Mouse (Mus musculus): ENCODE results near the gene Rsph9. TPM values are rescaled to one million over a fixed set of nuclear protein-coding genes. Genes with fewer than 3 reads are reported as not detected.

The Rsph9 gene
- polyA plus RNA-seq, 1 experiment from 2014 or later = 18.8 TPM

DNA sequence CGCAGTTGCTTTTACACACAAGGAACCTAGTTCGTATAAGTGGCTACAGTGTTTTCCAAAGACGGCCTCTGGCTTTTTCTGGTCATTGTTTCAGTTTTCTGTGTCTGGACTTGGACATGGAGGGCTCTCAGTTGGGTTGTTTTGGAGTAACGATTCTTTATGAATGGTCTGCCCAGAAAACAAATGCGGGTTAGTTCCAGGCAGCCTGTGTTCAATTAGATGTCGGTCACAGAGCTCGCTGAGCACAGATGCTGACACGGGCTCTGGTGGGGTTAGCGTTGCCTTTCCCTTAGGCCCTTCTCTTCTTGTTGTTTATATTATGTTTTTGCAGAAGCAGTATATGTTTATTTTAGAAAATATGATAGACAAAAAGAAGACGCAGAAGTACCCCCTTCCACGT is 27.9 kb downstream of the Rsph9 start:
- H3K27ac ChIP-seq = no peak overlapping the region
- no peak overlapping the region for H3K4me3 ChIP-seq (replicated peaks; ENCODE audit: low read depth, low read length)
- no peak for ATAC-seq (replicated peaks; ENCODE audit: low FRiP score, low read depth)
- peaks cover 12% of the 10 kb centered on the region for H3K4me1 ChIP-seq (replicated peaks; ENCODE audit: insufficient read depth, low read length)
- H3K27me3 ChIP-seq (ENCODE audit: insufficient read depth, low read length) = no peaks in the 10 kb centered on the region
- no peak overlapping the region for H3K9ac ChIP-seq (ENCODE audit: low read depth, low read length)
- no peak for TF ChIP-seq CTCF (IDR thresholded peaks at IDR 0.05; ENCODE audit: low read depth)
- H3K4me2 ChIP-seq (ENCODE audit: low read length) = no peak overlapping the region
- no peaks in the 10 kb centered on the region for H3K9me3 ChIP-seq (replicated peaks; ENCODE audit: low read length)
- WGBS = 79% methylated on average over 11 of the region's 11 CpGs
- no peak for DNase-seq (ENCODE audit: low spot score)
- peaks cover 31% of the 10 kb centered on the region for H3K36me3 ChIP-seq (ENCODE audit: insufficient read depth, low read length)

GRCm38 (mm10) chr17:46115489-46115888 is 28.5 kb downstream of the Rsph9 start:
- H3K27me3 ChIP-seq (ENCODE audit: insufficient read depth, low read length) = no peaks in the 10 kb centered on the region

GRCm38 (mm10) chr17:46110402-46111289 is 33.4 kb downstream of the Rsph9 start, which contains the start of gene Mrps18a:
TSS of gene Mrps18a (plus strand) at chr17:46110986.
- peak; percentile 95 for DNase-seq (ENCODE audit: low spot score)
- no peak for TF ChIP-seq CTCF (IDR thresholded peaks at IDR 0.05; ENCODE audit: low read depth)
- H3K36me3 ChIP-seq (ENCODE audit: insufficient read depth, low read length) = no peaks in the 10 kb centered on the region
- WGBS = 6% methylated on average over 36 of the region's 38 CpGs
- H3K4me1 ChIP-seq (replicated peaks; ENCODE audit: insufficient read depth, low read length) = peaks cover 9% of the 10 kb centered on the region
- H3K4me2 ChIP-seq (ENCODE audit: low read length) = peak within 1 kb of the TSS; percentile 91
- H3K27me3 ChIP-seq (ENCODE audit: insufficient read depth, low read length) = no peaks in the 10 kb centered on the region
- H3K9me3 ChIP-seq (replicated peaks; ENCODE audit: low read length) = no peaks in the 10 kb centered on the region
- peak within 1 kb of the TSS; percentile 51; the same call in 1 of the 2 replicates for H3K27ac ChIP-seq
- peak; percentile 91 for ATAC-seq (replicated peaks; ENCODE audit: low FRiP score, low read depth)
- peak within 1 kb of the TSS; percentile 81 for H3K9ac ChIP-seq (ENCODE audit: low read depth, low read length)
- peak within 1 kb of the TSS; percentile 70 for H3K4me3 ChIP-seq (replicated peaks; ENCODE audit: low read depth, low read length)

More at GRCm38 (mm10) chr17:46115489-46115888, 28.5 kb downstream of the Rsph9 start:
- no peak for ATAC-seq (replicated peaks; ENCODE audit: low FRiP score, low read depth)
- Histone ChIP-seq H3K4me1 (replicated peaks; ENCODE audit: insufficient read depth, low read length) (peaks cover 12% of the 10 kb centered on the region), H3K9ac (ENCODE audit: low read depth, low read length) (no peak overlapping the region), H3K27ac (no peak overlapping the region), H3K9me3 (replicated peaks; ENCODE audit: low read length) (no peaks in the 10 kb centered on the region), H3K4me3 (replicated peaks; ENCODE audit: low read depth, low read length) (no peak overlapping the region), H3K36me3 (ENCODE audit: insufficient read depth, low read length) (peaks cover 30% of the 10 kb centered on the region), H3K4me2 (ENCODE audit: low read length) (no peak overlapping the region)
- DNase-seq (ENCODE audit: low spot score) = no peak
- 56% methylated on average over 2 of the region's 2 CpGs for WGBS
- no peak for TF ChIP-seq CTCF (IDR thresholded peaks at IDR 0.05; ENCODE audit: low read depth)

DNA sequence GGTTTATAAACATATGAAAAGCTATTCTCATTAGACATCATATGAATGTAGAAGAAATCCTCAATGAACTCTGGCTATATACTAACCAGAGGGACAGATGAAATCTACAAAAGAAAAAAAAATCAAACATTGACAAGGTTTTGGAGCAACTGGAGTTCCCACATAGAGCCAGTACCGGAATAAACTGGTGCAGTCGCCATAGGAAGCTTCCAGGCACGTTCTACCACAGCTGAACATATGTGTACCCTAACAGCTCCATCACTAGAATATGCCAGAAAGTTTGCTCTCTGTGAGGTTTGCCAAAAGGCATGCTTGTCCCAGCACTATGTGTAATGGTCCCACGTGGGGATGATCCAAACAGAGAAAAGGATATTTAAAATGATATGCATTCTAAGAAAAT is 35.7 kb downstream of the Rsph9 start:
- Histone ChIP-seq H3K36me3 (ENCODE audit: insufficient read depth, low read length) (no peaks in the 10 kb centered on the region), H3K9me3 (replicated peaks; ENCODE audit: low read length) (no peaks in the 10 kb centered on the region), H3K27ac (no peak overlapping the region), H3K4me1 (replicated peaks; ENCODE audit: insufficient read depth, low read length) (peaks cover 16% of the 10 kb centered on the region), H3K4me2 (ENCODE audit: low read length) (no peak overlapping the region), H3K9ac (ENCODE audit: low read depth, low read length) (no peak overlapping the region), H3K27me3 (ENCODE audit: insufficient read depth, low read length) (no peaks in the 10 kb centered on the region), H3K4me3 (replicated peaks; ENCODE audit: low read depth, low read length) (no peak overlapping the region)
- 77% methylated on average over 4 of the region's 4 CpGs for WGBS
- no peak for TF ChIP-seq CTCF (IDR thresholded peaks at IDR 0.05; ENCODE audit: low read depth)
- no peak for ATAC-seq (replicated peaks; ENCODE audit: low FRiP score, low read depth)
- no peak for DNase-seq (ENCODE audit: low spot score)

DNA sequence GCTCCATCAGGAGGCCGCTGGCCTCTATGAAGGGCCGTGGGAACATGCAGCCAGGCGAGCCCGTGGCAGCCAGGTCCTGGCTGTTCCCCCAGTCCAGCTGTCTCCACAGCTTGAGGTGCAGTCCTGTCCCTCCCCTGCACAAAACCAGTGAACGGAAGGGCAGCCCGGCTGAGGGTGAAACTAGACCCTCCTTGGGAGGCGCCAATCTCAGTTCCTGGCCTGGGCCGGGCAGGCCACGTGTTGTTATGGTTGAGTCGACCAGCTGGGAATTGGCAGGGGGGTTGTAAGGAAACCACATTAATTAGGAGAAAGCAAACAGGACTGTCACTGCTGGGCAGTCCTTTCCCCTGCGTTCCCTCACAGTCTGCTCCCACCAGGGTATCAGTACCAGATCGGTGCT is 39.5 kb downstream of the Rsph9 start:
- peak; percentile 93 for DNase-seq (ENCODE audit: low spot score)
- H3K9me3 ChIP-seq (replicated peaks; ENCODE audit: low read length) = no peaks in the 10 kb centered on the region
- TF ChIP-seq CTCF (IDR thresholded peaks at IDR 0.05; ENCODE audit: low read depth) = peak; percentile 17; the same call in 1 of the 2 replicates
- H3K27ac ChIP-seq = peak overlapping the region; percentile 47
- H3K36me3 ChIP-seq (ENCODE audit: insufficient read depth, low read length) = no peaks in the 10 kb centered on the region
- H3K4me3 ChIP-seq (replicated peaks; ENCODE audit: low read depth, low read length) = no peak overlapping the region
- no peak overlapping the region for H3K9ac ChIP-seq (ENCODE audit: low read depth, low read length)
- 0 out of 2 replicates have a peak overlapping the region, but pooled peaks have one; percentile 10 for H3K4me2 ChIP-seq (ENCODE audit: low read length)
- H3K4me1 ChIP-seq (replicated peaks; ENCODE audit: insufficient read depth, low read length) = peaks cover 8% of the 10 kb centered on the region; the same call in 1 of the 2 replicates
- H3K27me3 ChIP-seq (ENCODE audit: insufficient read depth, low read length) = no peaks in the 10 kb centered on the region
- ATAC-seq (replicated peaks; ENCODE audit: low FRiP score, low read depth) = peak; percentile 95
- WGBS = 6% methylated on average over 12 of the region's 12 CpGs

- peak; percentile 28 for DNase-seq (ENCODE audit: low spot score)
- ATAC-seq (replicated peaks; ENCODE audit: low FRiP score, low read depth) = no peak
- Histone ChIP-seq H3K4me1 (replicated peaks; ENCODE audit: insufficient read depth, low read length) (peaks cover 8% of the 10 kb centered on the region; the same call in 1 of the 2 replicates), H3K9me3 (replicated peaks; ENCODE audit: low read length) (no peaks in the 10 kb centered on the region), H3K27me3 (ENCODE audit: insufficient read depth, low read length) (no peaks in the 10 kb centered on the region), H3K4me3 (replicated peaks; ENCODE audit: low read depth, low read length) (no peak overlapping the region), H3K27ac (no peak overlapping the region), H3K36me3 (ENCODE audit: insufficient read depth, low read length) (no peaks in the 10 kb centered on the region), H3K4me2 (ENCODE audit: low read length) (no peak overlapping the region), H3K9ac (ENCODE audit: low read depth, low read length) (no peak overlapping the region)
- peak; percentile 33 for TF ChIP-seq CTCF (IDR thresholded peaks at IDR 0.05; ENCODE audit: low read depth)
- WGBS = 62% methylated on average over 8 of the region's 8 CpGs
These were observed 41.3 kb downstream of the Rsph9 start for GRCm38 (mm10) chr17:46102608-46103159.

Data from kidney, postnatal 0 days (tissue).